Mouse (Mus musculus) midbrain, embryonic 14.5 days (tissue): ENCODE data around the gene Brd3os. TPM values are rescaled to one million over a fixed set of nuclear protein-coding genes. Genes with fewer than 3 reads are reported as not detected.

ENCODE experiments used
- ATAC-seq: fragments of 200-750 bp; cut with Nextera tagmentation; 2 replicates; pipeline ENCODE4 v1.8.0; 2017; ENCODE audit warnings: moderate number of reproducible peaks, moderate library complexity; ENCODE audit not compliant: low FRiP score, low TSS enrichment
- DNase-seq: peaks from one replicate; pipeline ENCODE4 v3.0.0-alpha.2; 2015
- H3K27ac ChIP-seq: fragments of 300-500 bp; sonication (generic); replicated peaks from 2 replicates; pipeline ENCODE4 v1.5.1; 2014; ENCODE audit warnings: mild to moderate bottlenecking, low read depth, low read length, moderate library complexity
- H3K27me3 ChIP-seq: fragments of 300-500 bp; sonication (generic); 2 replicates; pipeline ENCODE4 v1.6.1; 2014; ENCODE audit warnings: low read length, control low read depth, mixed read lengths; ENCODE audit not compliant: control insufficient read depth, insufficient read depth
- H3K36me3 ChIP-seq: fragments of 300-500 bp; sonication (generic); 2 replicates; pipeline ENCODE4 v1.6.1; 2014; ENCODE audit warnings: low read length, control low read depth; ENCODE audit not compliant: control insufficient read depth, insufficient read depth
- H3K4me1 ChIP-seq: fragments of 300-500 bp; sonication (generic); 2 replicates; pipeline ENCODE4 v1.6.1; 2014; ENCODE audit warnings: mild to moderate bottlenecking, antibody characterized with exemption, low read length, control low read depth; ENCODE audit not compliant: control insufficient read depth, insufficient read depth
- H3K4me2 ChIP-seq: fragments of 300-500 bp; sonication (generic); 2 replicates; pipeline ENCODE4 v1.6.1; 2014; ENCODE audit warnings: mild to moderate bottlenecking, low read length, moderate library complexity
- H3K4me3 ChIP-seq: fragments of 300-500 bp; sonication (generic); replicated peaks from 2 replicates; pipeline ENCODE4 v1.5.1; 2014; ENCODE audit warnings: low read depth, low read length
- H3K9ac ChIP-seq: fragments of 300-500 bp; sonication (generic); replicated peaks from 2 replicates; pipeline ENCODE4 v1.6.1; 2014; ENCODE audit warnings: mild to moderate bottlenecking, low read length, moderate library complexity
- H3K9me3 ChIP-seq: fragments of 300-500 bp; sonication (generic); 2 replicates; pipeline ENCODE4 v1.6.1; 2016; ENCODE audit warnings: low read length, control low read depth, mixed read lengths; ENCODE audit not compliant: control insufficient read depth
- whole genome bisulfite sequencing: fragments of 180-500 bp; shearing (Covaris S2); extraction: QIAGEN DNeasy Blood & Tissue Kit; methylation state at CpG from one replicate; pipeline ENCODE4 v1.1.7; 2014; 5-methylcytosine and 5-hydroxymethylcytosine counted together
- polyA plus RNA-seq: library from polyadenylated mRNA; unstranded; fragments of >200 nt; fragmentation: Nextera tagmentation; extraction: Ambion mirVana; gene quantifications from 2 replicates; pipeline ENCODE4 v1.2.1, GENCODE M21; 2014

Gene Brd3os
- polyA plus RNA-seq, 1 experiment from 2014 or later = 37.8 TPM

- Histone ChIP-seq H3K4me1 (peaks cover 32% of the 10 kb centered on the region), H3K4me3 (peak within 1 kb of the TSS; percentile 92), H3K36me3 (no peaks in the 10 kb centered on the region), H3K4me2 (peak within 1 kb of the TSS; percentile 94), H3K27me3 (no peaks in the 10 kb centered on the region), H3K9me3 (no peaks in the 10 kb centered on the region), H3K27ac (peak within 1 kb of the TSS; percentile 79), H3K9ac (peak within 1 kb of the TSS; percentile 91)
- ATAC-seq (peak; percentile 86), DNase-seq (peak; percentile 93)
- WGBS = 1% methylated on average over 58 of the region's 58 CpGs
Observed at GRCm38 (mm10) chr2:27426855-27427457, 15.2 kb upstream of the Brd3os start, which contains the start of gene Vav2. TSS of gene Vav2 (minus strand) at chr2:27427033.

- no peak overlapping the region for H3K4me3 ChIP-seq
- peak; percentile 18; the same call in 1 of the 2 replicates for ATAC-seq
- H3K27ac ChIP-seq = peak overlapping the region; percentile 3; the same call in 1 of the 2 replicates
- H3K4me1 ChIP-seq = peaks cover 25% of the 10 kb centered on the region
- no peaks in the 10 kb centered on the region for H3K9me3 ChIP-seq
- no peak overlapping the region for H3K9ac ChIP-seq
- H3K27me3 ChIP-seq = no peaks in the 10 kb centered on the region
- no peaks in the 10 kb centered on the region for H3K36me3 ChIP-seq
- 0% methylated on average over 4 of the region's 4 CpGs for WGBS
- no peak overlapping the region for H3K4me2 ChIP-seq
- peak; percentile 97 for DNase-seq
Observed at GRCm38 (mm10) chr2:27428071-27428470, 14.1 kb upstream of the Brd3os start.

- Histone ChIP-seq H3K27ac (no peak overlapping the region), H3K9ac (no peak overlapping the region), H3K36me3 (no peaks in the 10 kb centered on the region), H3K27me3 (no peaks in the 10 kb centered on the region), H3K9me3 (no peaks in the 10 kb centered on the region), H3K4me2 (no peak overlapping the region), H3K4me3 (no peak overlapping the region), H3K4me1 (peaks cover 10% of the 10 kb centered on the region)
- ATAC-seq = no peak
- 96% methylated on average over 7 of the region's 7 CpGs for WGBS
- DNase-seq = no peak
Observed at GRCm38 (mm10) chr2:27430621-27431020, 11.5 kb upstream of the Brd3os start.

DNA sequence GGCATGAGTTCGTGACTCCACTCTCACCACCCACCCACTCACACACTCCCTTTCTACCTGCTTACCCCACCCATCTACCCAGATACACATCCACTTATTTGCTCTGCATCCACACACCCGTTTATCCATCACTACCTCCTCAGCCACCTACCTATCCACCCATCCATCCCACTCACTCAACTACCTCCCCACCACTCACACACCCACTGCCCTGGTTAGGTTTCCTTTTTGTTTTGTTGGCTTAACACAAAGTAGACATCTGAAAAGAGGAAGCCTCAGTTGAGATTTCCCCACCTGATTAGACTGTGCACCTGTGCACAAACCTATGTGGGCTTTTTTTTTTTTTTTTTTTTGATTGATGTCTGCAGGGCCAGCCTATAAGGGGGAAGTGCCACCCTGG lies 9.5 kb upstream of the Brd3os start:
- DNase-seq (no peak), ATAC-seq (no peak)
- H3K36me3 ChIP-seq = no peaks in the 10 kb centered on the region
- no peaks in the 10 kb centered on the region for H3K9me3 ChIP-seq
- H3K4me1 ChIP-seq = peaks cover 4% of the 10 kb centered on the region; the same call in 1 of the 2 replicates
- no peak overlapping the region for H3K9ac ChIP-seq
- no peak overlapping the region for H3K27ac ChIP-seq
- H3K27me3 ChIP-seq = no peaks in the 10 kb centered on the region
- WGBS = 81% methylated on average over 2 of the region's 2 CpGs
- H3K4me2 ChIP-seq = no peak overlapping the region
- H3K4me3 ChIP-seq = no peak overlapping the region

DNA sequence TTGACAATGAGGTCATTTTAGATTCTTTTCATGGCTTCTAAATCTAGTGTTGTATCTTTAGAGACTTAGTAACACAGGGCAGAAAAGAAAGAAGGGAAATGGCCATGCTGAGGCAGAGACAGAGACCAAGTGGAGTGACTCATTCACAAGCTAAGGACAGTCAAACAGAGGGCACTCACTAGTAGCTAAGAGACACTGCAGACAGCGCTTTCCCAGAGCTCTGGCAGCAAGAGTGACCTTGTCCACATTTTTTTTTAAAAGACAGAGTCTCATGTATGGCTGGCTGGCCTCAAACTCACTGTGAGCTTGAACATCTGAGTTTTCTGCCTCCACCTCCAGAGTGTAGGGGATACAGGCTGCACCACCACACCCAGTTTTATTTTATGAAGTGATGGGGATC lies 4.2 kb upstream of the Brd3os start:
- Histone ChIP-seq H3K4me1 (peaks cover under 1% of the 10 kb centered on the region), H3K27me3 (no peaks in the 10 kb centered on the region), H3K36me3 (no peaks in the 10 kb centered on the region), H3K27ac (no peak overlapping the region), H3K4me3 (no peak overlapping the region), H3K9ac (no peak overlapping the region), H3K4me2 (no peak overlapping the region), H3K9me3 (no peaks in the 10 kb centered on the region)
- ATAC-seq (no peak), DNase-seq (no peak)
- 57% methylated on average over 1 of the region's 1 CpGs for WGBS

DNA sequence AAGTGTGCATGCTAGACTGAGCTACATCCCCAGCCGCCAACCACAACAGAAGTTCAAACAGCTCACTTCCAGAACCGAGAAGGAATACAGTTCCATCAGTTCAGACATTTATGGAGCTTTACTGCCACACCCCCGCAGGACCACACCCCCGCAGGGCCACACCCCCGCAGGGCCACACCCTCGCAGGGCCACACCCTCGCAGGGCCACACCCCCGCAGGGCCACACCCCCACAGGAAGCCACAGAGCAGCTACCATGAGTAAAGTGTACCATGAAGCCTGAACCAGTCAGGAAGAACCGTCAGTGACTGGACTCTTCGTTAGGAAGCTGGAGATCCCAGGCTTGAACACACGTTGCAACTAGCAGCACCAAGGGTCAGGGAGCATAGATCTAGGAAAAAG lies 3.8 kb upstream of the Brd3os start:
- Histone ChIP-seq H3K4me3 (no peak overlapping the region), H3K36me3 (no peaks in the 10 kb centered on the region), H3K9ac (no peak overlapping the region), H3K4me1 (peaks cover 5% of the 10 kb centered on the region), H3K27ac (no peak overlapping the region), H3K27me3 (no peaks in the 10 kb centered on the region), H3K4me2 (no peak overlapping the region), H3K9me3 (no peaks in the 10 kb centered on the region)
- ATAC-seq = no peak
- 29% methylated on average over 11 of the region's 11 CpGs for WGBS
- no peak for DNase-seq

GRCm38 (mm10) chr2:27442708-27443449 lies 755 bp downstream of the Brd3os start:
- Histone ChIP-seq H3K4me1 (peaks cover 12% of the 10 kb centered on the region), H3K27ac (peak overlapping the region; percentile 68), H3K36me3 (peaks cover 36% of the 10 kb centered on the region), H3K4me2 (peak overlapping the region; percentile 69), H3K9ac (peak overlapping the region; percentile 66), H3K27me3 (no peaks in the 10 kb centered on the region), H3K9me3 (no peaks in the 10 kb centered on the region), H3K4me3 (peak overlapping the region; percentile 61)
- 35% methylated on average over 20 of the region's 20 CpGs for WGBS
- ATAC-seq (no peak; the same call in 1 of the 2 replicates), DNase-seq (no peak)

- ATAC-seq = no peak
- Histone ChIP-seq H3K36me3 (peaks cover 41% of the 10 kb centered on the region), H3K4me2 (peak overlapping the region; percentile 69), H3K27me3 (no peaks in the 10 kb centered on the region), H3K9ac (peak overlapping the region; percentile 66; the same call in 1 of the 2 replicates), H3K4me3 (peak overlapping the region; percentile 61), H3K27ac (no peak overlapping the region), H3K9me3 (no peaks in the 10 kb centered on the region), H3K4me1 (peaks cover 12% of the 10 kb centered on the region)
- 73% methylated on average over 5 of the region's 5 CpGs for WGBS
- DNase-seq = no peak
Observed at GRCm38 (mm10) chr2:27443450-27443708, 1.3 kb downstream of the Brd3os start.

DNA sequence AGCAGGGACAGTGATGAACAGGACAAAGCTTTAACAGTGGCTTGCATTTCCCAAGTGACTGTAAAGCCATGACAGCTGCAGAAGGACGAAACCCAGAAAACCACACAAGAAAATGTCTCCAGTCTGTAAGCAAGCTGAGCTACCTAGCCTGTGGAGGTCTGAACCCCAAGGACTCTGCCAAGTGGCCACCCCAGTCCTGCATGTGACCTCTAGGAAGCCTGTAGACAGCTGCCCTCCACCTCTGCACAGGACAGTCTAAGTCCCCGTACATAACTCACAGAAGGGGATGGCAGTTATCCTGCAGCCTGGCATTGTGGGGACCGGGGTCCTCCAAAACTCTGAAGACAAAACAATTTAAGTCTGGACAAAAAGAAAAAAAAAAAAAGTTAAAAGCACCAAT lies 3.8 kb downstream of the Brd3os start:
- ATAC-seq (no peak), DNase-seq (no peak)
- no peaks in the 10 kb centered on the region for H3K27me3 ChIP-seq
- H3K4me2 ChIP-seq = no peak overlapping the region
- H3K9ac ChIP-seq = no peak overlapping the region
- no peak overlapping the region for H3K27ac ChIP-seq
- no peaks in the 10 kb centered on the region for H3K9me3 ChIP-seq
- no peak overlapping the region for H3K4me3 ChIP-seq
- WGBS = 96% methylated on average over 3 of the region's 3 CpGs
- H3K36me3 ChIP-seq = peaks cover 65% of the 10 kb centered on the region
- peaks cover 12% of the 10 kb centered on the region for H3K4me1 ChIP-seq
